In genomic region chr17:83847100-83847499, GRCm38 (mm10) we compare ENCODE assay signal across 22 mouse cellular contexts. TPM values are rescaled to one million over a fixed set of nuclear protein-coding genes. Genes with fewer than 3 reads are reported as not detected.
A peak's percentile ranks its signal among the peaks of the same experiment; 100 is the strongest.
DNase-seq lines count a peak whose midpoint lies in the region; ATAC-seq and TF ChIP-seq lines count a peak whose summit lies in the region.
"Had no signal": no experiment of that assay in that cellular context is flagged by ENCODE, and none has a peak within 500 bp of the region (broad histone marks: within the 10 kb centered on the region; RNA-seq: fewer than 3 reads in every experiment).

No protein-coding gene starts in this region.

- peaks cover 46% of the 10 kb centered on the region for H3K4me1 ChIP-seq in megakaryocyte, embryonic 14.5 days
- H3K4me1 ChIP-seq in MEL (ENCODE audit: control insufficient read depth in 1 of 2, insufficient read depth in 2 of 2, low read length in 2 of 2) = peaks cover 10 to 29% of the 10 kb centered on the region in 2 experiments
- H3K4me1 ChIP-seq in liver, embryonic 14.5 days (replicated peaks; ENCODE audit: control insufficient read depth in 2 of 2, insufficient read depth in 2 of 2, low read length in 1 of 2) = peaks cover 3 to 31% of the 10 kb centered on the region in 2 experiments; a peak in 3 of 4 replicates
- H3K4me1 ChIP-seq in hindbrain, embryonic 14.5 days (replicated peaks; ENCODE audit: control insufficient read depth, insufficient read depth, low read length) = peaks cover 7% of the 10 kb centered on the region
- peaks cover 5% of the 10 kb centered on the region for H3K4me1 ChIP-seq in midbrain, embryonic 11.5 days (ENCODE audit: control insufficient read depth, insufficient read depth, low read length)

- H3K4me2 ChIP-seq in liver, embryonic 14.5 days (ENCODE audit: low read depth) = peak overlapping the region; percentile 43
- no peak overlapping the region for H3K4me2 ChIP-seq in hindbrain, embryonic 14.5 days (replicated peaks)
- H3K4me2 ChIP-seq in midbrain, embryonic 11.5 days = no peak overlapping the region
- H3K4me2 ChIP-seq: heart, embryonic 13.5 days; hindbrain, embryonic 12.5 days; lung, embryonic 14.5 days had no signal

- H3K27ac ChIP-seq in MEL (ENCODE audit: control insufficient read depth, low read depth, low read length) = peak overlapping the region; percentile 71
- H3K27ac ChIP-seq in liver, embryonic 14.5 days = no peak overlapping the region
- no peak overlapping the region for H3K27ac ChIP-seq in hindbrain, embryonic 14.5 days
- H3K27ac ChIP-seq in midbrain, embryonic 11.5 days (ENCODE audit: low read depth, low read length) = no peak overlapping the region
- H3K27ac ChIP-seq: embryonic facial prominence, embryonic 10.5 days; forebrain, embryonic 10.5 days; heart, adult 2 months; heart, embryonic 13.5 days; hindbrain, embryonic 12.5 days; midbrain, embryonic 10.5 days had no signal

- 56% methylated on average over 6 of the region's 6 CpGs for WGBS in liver, embryonic 14.5 days (ENCODE audit: insufficient replicate concordance)
- WGBS in hindbrain, embryonic 14.5 days = 89% methylated on average over 6 of the region's 6 CpGs
- WGBS in midbrain, embryonic 11.5 days = 85% methylated on average over 6 of the region's 6 CpGs

- no peaks in the 10 kb centered on the region for H3K79me2 ChIP-seq in MEL (ENCODE audit: control insufficient read depth, insufficient read depth, low read length, poor library complexity)

- DNase-seq in MEL (ENCODE audit: low read depth, low spot score) = peak; percentile 36
- DNase-seq in liver, embryonic 14.5 days (ENCODE audit: low read depth in 3 of 3, low spot score in 3 of 3) = no peak
- DNase-seq in splenic B cell, adult 2 months (ENCODE audit: low read depth, low spot score) = peak; percentile 43
- DNase-seq in hindbrain, embryonic 14.5 days (ENCODE audit: low spot score) = no peak
- DNase-seq in midbrain, embryonic 11.5 days (ENCODE audit: low spot score, missing footprints) = no peak
- DNase-seq: adrenal gland, postnatal 25 days; cerebellum, adult 9-10 months; gastrocnemius, postnatal 25 days; lung, embryonic 14.5 days; right cerebral cortex, adult 18-20 months had no signal

- no peak for TF ChIP-seq RAD21 in MEL (IDR thresholded peaks at IDR 0.05; ENCODE audit: low read depth, low read length)

- H3K9ac ChIP-seq in MEL (ENCODE audit: control insufficient read depth, low read depth, low read length, poor library complexity, severe bottlenecking) = peak overlapping the region; percentile 50
- no peak overlapping the region for H3K9ac ChIP-seq in liver, embryonic 14.5 days (replicated peaks)
- H3K9ac ChIP-seq in hindbrain, embryonic 14.5 days = no peak overlapping the region
- H3K9ac ChIP-seq in midbrain, embryonic 11.5 days (ENCODE audit: low read length) = no peak overlapping the region
- H3K9ac ChIP-seq: heart, embryonic 13.5 days; hindbrain, embryonic 12.5 days; lung, embryonic 14.5 days had no signal

- no peak for ATAC-seq in megakaryocyte, adult 5-6 weeks (ENCODE audit: poor library complexity, severe bottlenecking)
- no peak for ATAC-seq in liver, embryonic 14.5 days (ENCODE audit: insufficient read depth)
- ATAC-seq in hindbrain, embryonic 14.5 days (ENCODE audit: low FRiP score) = no peak
- ATAC-seq in midbrain, embryonic 11.5 days (ENCODE audit: low FRiP score) = no peak
- ATAC-seq: forebrain, embryonic 16.5 days had no signal

- no peaks in the 10 kb centered on the region for H3K9me3 ChIP-seq in megakaryocyte, embryonic 14.5 days
- H3K9me3 ChIP-seq in MEL (replicated peaks; ENCODE audit: insufficient read depth, low read length) = no peaks in the 10 kb centered on the region
- no peaks in the 10 kb centered on the region for H3K9me3 ChIP-seq in liver, embryonic 14.5 days (ENCODE audit: control insufficient read depth, low read length)
- H3K9me3 ChIP-seq in hindbrain, embryonic 14.5 days (ENCODE audit: control insufficient read depth, low read length) = no peaks in the 10 kb centered on the region
- no peaks in the 10 kb centered on the region for H3K9me3 ChIP-seq in midbrain, embryonic 11.5 days (ENCODE audit: control insufficient read depth, low read length)
- H3K9me3 ChIP-seq: embryonic facial prominence, embryonic 10.5 days; forebrain, embryonic 10.5 days; heart, embryonic 13.5 days; hindbrain, embryonic 12.5 days; midbrain, embryonic 10.5 days had no signal

- TF ChIP-seq POLR2A in MEL (IDR thresholded peaks at IDR 0.05; ENCODE audit: control insufficient read depth in 1 of 2, insufficient read depth in 1 of 2, low read depth in 1 of 2, low read length in 2 of 2, poor library complexity in 1 of 2) = no peak

- peaks cover 11% of the 10 kb centered on the region for H3K27me3 ChIP-seq in megakaryocyte, embryonic 14.5 days (replicated peaks)
- H3K27me3 ChIP-seq in MEL (ENCODE audit: control insufficient read depth in 1 of 2, insufficient read depth in 2 of 2, low read length in 2 of 2) = no peaks in the 10 kb centered on the region
- H3K27me3 ChIP-seq in liver, embryonic 14.5 days (ENCODE audit: control insufficient read depth, insufficient read depth, low read length) = no peaks in the 10 kb centered on the region
- H3K27me3 ChIP-seq in splenic B cell, adult 2 months (ENCODE audit: control insufficient read depth, insufficient read depth, low read length, poor library complexity, severe bottlenecking) = no peaks in the 10 kb centered on the region
- no peaks in the 10 kb centered on the region for H3K27me3 ChIP-seq in hindbrain, embryonic 14.5 days (ENCODE audit: control insufficient read depth, insufficient read depth, low read length)
- H3K27me3 ChIP-seq in midbrain, embryonic 11.5 days (ENCODE audit: control insufficient read depth, insufficient read depth, low read length) = no peaks in the 10 kb centered on the region
- H3K27me3 ChIP-seq: hindbrain, embryonic 12.5 days had no signal

- peak overlapping the region; percentile 66 for H3K4me3 ChIP-seq in megakaryocyte, embryonic 14.5 days (replicated peaks)
- peak overlapping the region; percentile 35 to 51; a peak in 3 of 4 replicates for H3K4me3 ChIP-seq in MEL (ENCODE audit: control insufficient read depth in 1 of 2, insufficient read depth in 1 of 2, low read depth in 2 of 2, low read length in 2 of 2)
- peak overlapping the region in 1 of 2 experiments; percentile 28; a peak in 1 of 4 replicates for H3K4me3 ChIP-seq in liver, embryonic 14.5 days (ENCODE audit: insufficient read depth in 1 of 2, low read depth in 2 of 2, low read length in 2 of 2)
- no peak overlapping the region for H3K4me3 ChIP-seq in hindbrain, embryonic 14.5 days (replicated peaks; ENCODE audit: low read length)
- H3K4me3 ChIP-seq in midbrain, embryonic 11.5 days (ENCODE audit: low read depth, low read length) = no peak overlapping the region
- H3K4me3 ChIP-seq: embryonic facial prominence, embryonic 10.5 days; forebrain, embryonic 10.5 days; heart, adult 2 months; heart, embryonic 13.5 days; hindbrain, embryonic 12.5 days; midbrain, embryonic 10.5 days had no signal

- no peak for TF ChIP-seq EP300 in MEL (IDR thresholded peaks at IDR 0.05; ENCODE audit: low read depth in 1 of 2, low read length in 2 of 2)
- no peak for TF ChIP-seq EP300 in liver, embryonic 14.5 days (IDR thresholded peaks at IDR 0.05; ENCODE audit: low read depth)

- no peaks in the 10 kb centered on the region for H3K36me3 ChIP-seq in megakaryocyte, embryonic 14.5 days (replicated peaks; ENCODE audit: low read length)
- H3K36me3 ChIP-seq in MEL (ENCODE audit: control insufficient read depth in 1 of 2, insufficient read depth in 2 of 2, low read length in 2 of 2) = peaks cover 0 to 12% of the 10 kb centered on the region in 2 experiments; a peak in 2 of 4 replicates
- H3K36me3 ChIP-seq in liver, embryonic 14.5 days (replicated peaks; ENCODE audit: control insufficient read depth, insufficient read depth, low read depth) = no peaks in the 10 kb centered on the region
- H3K36me3 ChIP-seq in splenic B cell, adult 2 months (ENCODE audit: control insufficient read depth, insufficient read depth, low read length, poor library complexity, severe bottlenecking) = peaks cover 4% of the 10 kb centered on the region; the same call in 1 of the 2 replicates
- no peaks in the 10 kb centered on the region for H3K36me3 ChIP-seq in hindbrain, embryonic 14.5 days (replicated peaks; ENCODE audit: control insufficient read depth, insufficient read depth)
- H3K36me3 ChIP-seq in midbrain, embryonic 11.5 days (ENCODE audit: control insufficient read depth, insufficient read depth, low read length) = no peaks in the 10 kb centered on the region
- H3K36me3 ChIP-seq: embryonic facial prominence, embryonic 10.5 days; forebrain, embryonic 10.5 days; heart, embryonic 13.5 days; hindbrain, embryonic 12.5 days; midbrain, embryonic 10.5 days had no signal

- no peak for TF ChIP-seq CTCF in MEL (IDR thresholded peaks at IDR 0.05 in 2 of 3, conservative IDR thresholded peaks at IDR 0.05 in 1 of 3; ENCODE audit: control insufficient read depth in 1 of 3, insufficient read depth in 1 of 3, low read depth in 2 of 3, low read length in 3 of 3, poor library complexity in 1 of 3, severe bottlenecking in 1 of 3)
- no peak for TF ChIP-seq CTCF in liver, embryonic 14.5 days (IDR thresholded peaks at IDR 0.05; ENCODE audit: low read depth)

TF ChIP-seq in MEL, 35 proteins besides CTCF, POLR2A, EP300 and RAD21 (continues in another document):
- TF ChIP-seq MYB (IDR thresholded peaks at IDR 0.05; ENCODE audit: low read depth, low read length) = no peak
- no peak for TF ChIP-seq ZC3H11A (IDR thresholded peaks at IDR 0.05; ENCODE audit: low read depth, low read length)
- TF ChIP-seq SMC3 (IDR thresholded peaks at IDR 0.05; ENCODE audit: low read depth, low read length) = no peak
- no peak for TF ChIP-seq POLR2AphosphoS2 (IDR thresholded peaks at IDR 0.05; ENCODE audit: low read length)
- TF ChIP-seq E2F4 (IDR thresholded peaks at IDR 0.05; ENCODE audit: borderline replicate concordance, low read depth, low read length) = no peak
- no peak for TF ChIP-seq UBTF (IDR thresholded peaks at IDR 0.05; ENCODE audit: borderline replicate concordance, insufficient read depth, low read depth, low read length)
- TF ChIP-seq MXI1 (IDR thresholded peaks at IDR 0.05; ENCODE audit: low read depth, low read length) = no peak
- TF ChIP-seq HCFC1 (IDR thresholded peaks at IDR 0.05; ENCODE audit: low read depth, low read length) = no peak

RNA-seq across cellular contexts. Expression of gene Haao, which starts 0.7 kb away (rescaled TPM):
- polyA plus RNA-seq in megakaryocyte, embryonic 14.5 days (2012; ENCODE audit: insufficient read depth, low replicate concordance) = 1.9 TPM in 1 of 2 replicates, not detected in the other
- 62.7 and 66.8 TPM in 2 replicates for total RNA-seq in megakaryocyte, adult 5-6 weeks (2015)
- total RNA-seq in megakaryocyte, adult 5-6 weeks (2017) = 52.6 and 53.5 TPM in 2 replicates
- total RNA-seq in MEL (2012; rRNA removed) = 1.2 and 1.5 TPM in 2 replicates
- polyA plus RNA-seq in MEL (2012; ENCODE audit: insufficient read depth in 1 of 2, insufficient read length in 2 of 2, low read depth in 1 of 2, low replicate concordance in 2 of 2, missing spikeins in 1 of 2) = 1 to 10 TPM in 1 of 2 experiments, not detected in 1; 2.8 TPM
- 14.2 and 19.6 TPM in 2 replicates for polyA plus RNA-seq in liver, embryonic 14.5 days (2012; rRNA removed)
- polyA plus RNA-seq in liver, embryonic 14.5 days (2014; fragmentation: Nextera tagmentation; extraction: Ambion mirVana) = 30.5 and 33.3 TPM in 2 replicates
- polyA plus RNA-seq in hindbrain, embryonic 14.5 days (2014; fragmentation: Nextera tagmentation; extraction: Ambion mirVana) = not detected in 2 replicates
- 0.22 TPM in 1 of 2 replicates, not detected in the other for polyA plus RNA-seq in midbrain, embryonic 11.5 days (2014; fragmentation: Nextera tagmentation; extraction: Ambion mirVana)
- total RNA-seq: gastrocnemius, postnatal 25 days; layer of hippocampus, postnatal 25 days; midbrain, postnatal 0 days had no signal
- polyA plus RNA-seq: C2C12; embryonic facial prominence, embryonic 10.5 days had no signal

Comparison
In these comparisons a context has a peak if more than half of its experiments do, and no peak if none do; other contexts are left out.
1. H3K4me3 ChIP-seq: peak in megakaryocyte, embryonic 14.5 days (single experiment) and MEL (2 of 2); none in hindbrain, embryonic 14.5 days (single experiment) and midbrain, embryonic 11.5 days (single experiment).
2. DNase-seq: peak in MEL (single experiment) and splenic B cell, adult 2 months (single experiment); none in liver, embryonic 14.5 days (0 of 3), hindbrain, embryonic 14.5 days (single experiment) and midbrain, embryonic 11.5 days (single experiment).